Mouse (Mus musculus) intestine, postnatal 0 days (tissue): ENCODE measurements around the gene Agrp. TPM values are rescaled to one million over a fixed set of nuclear protein-coding genes. Genes with fewer than 3 reads are reported as not detected.

Source experiments
- ATAC-seq: fragments of 200-750 bp; cut with Nextera tagmentation; 2 replicates; pipeline ENCODE4 v1.8.0; 2017; ENCODE audit warnings: mild to moderate bottlenecking, moderate TSS enrichment, moderate library complexity
- H3K27ac ChIP-seq: fragments of 300-500 bp; sonication (generic); 2 replicates; pipeline ENCODE4 v1.5.1; 2014; ENCODE audit warnings: mild to moderate bottlenecking, low read depth, low read length, moderate library complexity
- H3K27me3 ChIP-seq: fragments of 300-500 bp; sonication (generic); replicated peaks from 2 replicates; pipeline ENCODE4 v1.6.1; 2014; ENCODE audit warnings: low read length, mixed read lengths; ENCODE audit not compliant: control insufficient read depth, insufficient read depth
- H3K36me3 ChIP-seq: fragments of 300-500 bp; sonication (generic); 2 replicates; pipeline ENCODE4 v1.6.1; 2014; ENCODE audit warnings: mild to moderate bottlenecking, moderate library complexity; ENCODE audit not compliant: control insufficient read depth, insufficient read depth
- H3K4me1 ChIP-seq: fragments of 300-500 bp; sonication (generic); replicated peaks from 2 replicates; pipeline ENCODE4 v1.6.1; 2014; ENCODE audit warnings: antibody characterized with exemption, low read length, mixed read lengths; ENCODE audit not compliant: control insufficient read depth, insufficient read depth
- H3K4me2 ChIP-seq: fragments of 300-500 bp; sonication (generic); replicated peaks from 2 replicates; pipeline ENCODE4 v1.6.1; 2014; ENCODE audit warnings: low read depth, mild to moderate bottlenecking, moderate library complexity
- H3K4me3 ChIP-seq: fragments of 300-500 bp; sonication (generic); 2 replicates; pipeline ENCODE4 v1.5.1; 2014; ENCODE audit warnings: low read depth, low read length
- H3K9ac ChIP-seq: fragments of 300-500 bp; sonication (generic); 2 replicates; pipeline ENCODE4 v1.6.1; 2014; ENCODE audit warnings: mild to moderate bottlenecking, low read depth, low read length
- H3K9me3 ChIP-seq: fragments of 300-500 bp; sonication (generic); 2 replicates; pipeline ENCODE4 v1.6.1; 2016; ENCODE audit warnings: mixed run types; ENCODE audit not compliant: control insufficient read depth
- CTCF ChIP-seq: sonication (generic); IDR thresholded peaks from 2 replicates; pipeline ENCODE4 v1.5.1; 2016; ENCODE audit warnings: low read depth, mild to moderate bottlenecking, control low read depth, antibody characterized with exemption, moderate library complexity
- WGBS: fragments of 180-500 bp; shearing (Covaris S2); extraction: QIAGEN DNeasy Blood & Tissue Kit; methylation state at CpG from one replicate; pipeline ENCODE4 v1.1.7; 2014; 5-methylcytosine and 5-hydroxymethylcytosine counted together
- polyA plus RNA-seq: library from polyadenylated mRNA; unstranded; fragments of >200 nt; fragmentation: Nextera tagmentation; extraction: Ambion mirVana; gene quantifications from 2 replicates; pipeline ENCODE4 v1.2.1, GENCODE M21; 2015

The Agrp gene
- polyA plus RNA-seq, 1 experiment from 2014 or later, result 0.43 TPM

GRCm38 (mm10) chr8:105636018-105636962 lies 903 bp downstream of the Agrp start, which contains the start of gene Ctcf:
Gene Ctcf, plus strand, starts transcription at chr8:105636568.
- peak within 1 kb of the TSS; percentile 100 for H3K27ac ChIP-seq
- peak; percentile 67 for TF ChIP-seq CTCF
- peak; percentile 93 for ATAC-seq
- H3K4me1 ChIP-seq, result no peaks in the 10 kb centered on the region
- H3K9ac ChIP-seq, result peak within 1 kb of the TSS; percentile 96
- peak within 1 kb of the TSS; percentile 95 for H3K4me2 ChIP-seq
- WGBS, result under 1% methylated on average over 81 of the region's 126 CpGs
- H3K27me3 ChIP-seq, result no peaks in the 10 kb centered on the region
- peak within 1 kb of the TSS; percentile 91 for H3K4me3 ChIP-seq
- no peaks in the 10 kb centered on the region for H3K36me3 ChIP-seq
- no peaks in the 10 kb centered on the region for H3K9me3 ChIP-seq

DNA sequence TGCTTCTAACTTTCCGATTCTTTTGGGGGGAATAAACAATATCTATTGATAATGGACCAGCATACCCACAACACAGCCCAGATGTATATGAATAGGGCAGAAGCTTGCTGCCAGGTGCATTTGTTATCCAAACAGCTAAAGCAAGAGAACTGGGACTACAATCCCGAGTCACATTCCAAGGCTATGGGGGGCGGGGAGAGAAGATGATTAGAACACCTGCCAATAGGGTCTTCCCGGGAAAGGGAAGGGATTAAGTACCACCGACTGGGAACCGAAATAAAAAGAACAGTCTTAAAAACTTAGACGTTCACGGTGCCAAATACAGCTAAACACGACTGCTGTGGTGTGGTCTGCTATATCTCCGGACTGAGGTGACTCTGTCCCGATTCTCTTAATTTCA lies 1.7 kb downstream of the Agrp start:
- 2% methylated on average over 11 of the region's 11 CpGs for WGBS
- Histone ChIP-seq H3K9me3 (no peaks in the 10 kb centered on the region), H3K27ac (peak overlapping the region; percentile 100; the same call in 1 of the 2 replicates), H3K9ac (peak overlapping the region; percentile 96; the same call in 1 of the 2 replicates), H3K36me3 (no peaks in the 10 kb centered on the region), H3K27me3 (no peaks in the 10 kb centered on the region), H3K4me1 (no peaks in the 10 kb centered on the region), H3K4me3 (peak overlapping the region; percentile 91), H3K4me2 (peak overlapping the region; percentile 95)
- TF ChIP-seq CTCF, result no peak
- no peak for ATAC-seq

DNA sequence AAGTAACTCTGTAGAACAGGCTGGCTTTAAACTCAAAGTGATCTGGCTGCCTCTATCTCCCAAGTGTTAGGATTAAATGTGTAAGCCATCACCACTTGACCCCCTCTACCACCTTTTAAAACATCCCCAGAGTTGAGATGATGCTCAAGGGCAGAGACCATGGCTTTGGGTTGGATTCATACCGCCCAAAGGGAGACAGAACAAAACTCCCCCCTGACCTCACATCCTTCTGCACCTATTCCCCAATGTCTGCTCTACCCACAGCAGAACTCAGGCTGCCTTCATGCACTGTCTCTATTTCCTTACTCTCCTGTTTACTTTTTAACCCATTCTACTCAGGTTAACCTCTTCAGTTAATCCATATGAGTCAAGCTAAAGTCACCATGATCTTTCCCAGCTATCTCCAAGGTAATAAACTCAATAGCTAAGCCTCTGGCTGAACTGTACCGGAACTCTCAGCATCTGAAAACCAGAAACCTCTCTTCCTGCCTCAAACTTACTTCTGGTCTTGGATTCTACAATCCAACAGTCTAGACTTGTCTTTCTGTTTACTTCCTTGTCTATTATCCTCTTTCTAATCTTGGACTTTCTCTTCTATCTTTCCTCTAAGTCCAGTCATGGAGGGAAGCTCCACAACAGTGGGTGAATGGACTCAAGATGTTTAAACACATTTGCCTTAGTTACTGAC lies 2.3 kb downstream of the Agrp start:
- peak overlapping the region; percentile 91; the same call in 1 of the 2 replicates for H3K4me3 ChIP-seq
- WGBS, result 53% methylated on average over 2 of the region's 2 CpGs
- H3K36me3 ChIP-seq, result no peaks in the 10 kb centered on the region
- peak overlapping the region; percentile 95 for H3K4me2 ChIP-seq
- H3K4me1 ChIP-seq, result no peaks in the 10 kb centered on the region
- no peak overlapping the region; the same call in 1 of the 2 replicates for H3K9ac ChIP-seq
- no peaks in the 10 kb centered on the region for H3K9me3 ChIP-seq
- TF ChIP-seq CTCF, result no peak
- H3K27me3 ChIP-seq, result no peaks in the 10 kb centered on the region
- no peak for ATAC-seq
- H3K27ac ChIP-seq, result no peak overlapping the region

- no peaks in the 10 kb centered on the region for H3K27me3 ChIP-seq
- H3K4me3 ChIP-seq, result no peak overlapping the region
- no peak overlapping the region for H3K27ac ChIP-seq
- no peaks in the 10 kb centered on the region for H3K36me3 ChIP-seq
- no peak for TF ChIP-seq CTCF
- no peak for ATAC-seq
- H3K4me1 ChIP-seq, result no peaks in the 10 kb centered on the region
- H3K9ac ChIP-seq, result no peak overlapping the region
- WGBS, result 83% methylated on average over 4 of the region's 4 CpGs
- no peaks in the 10 kb centered on the region for H3K9me3 ChIP-seq
- H3K4me2 ChIP-seq, result no peak overlapping the region
Measured at GRCm38 (mm10) chr8:105629337-105629736, 7.9 kb downstream of the Agrp start.

- no peak for ATAC-seq
- WGBS, result 78% methylated on average over 1 of the region's 1 CpGs
- TF ChIP-seq CTCF, result no peak
Measured at GRCm38 (mm10) chr8:105626086-105626485, 11.1 kb downstream of the Agrp start.

GRCm38 (mm10) chr8:105624831-105625230 lies 12.4 kb downstream of the Agrp start:
- Histone ChIP-seq H3K4me1 (no peaks in the 10 kb centered on the region), H3K4me2 (no peak overlapping the region), H3K9me3 (no peaks in the 10 kb centered on the region), H3K9ac (no peak overlapping the region), H3K27me3 (no peaks in the 10 kb centered on the region), H3K36me3 (peaks cover 19% of the 10 kb centered on the region), H3K27ac (no peak overlapping the region), H3K4me3 (no peak overlapping the region)
- WGBS, result 59% methylated on average over 1 of the region's 1 CpGs
- no peak for TF ChIP-seq CTCF
- no peak for ATAC-seq

More at GRCm38 (mm10) chr8:105626086-105626485, 11.1 kb downstream of the Agrp start:
- peaks cover 6% of the 10 kb centered on the region for H3K36me3 ChIP-seq
- H3K4me2 ChIP-seq, result no peak overlapping the region
- no peak overlapping the region for H3K9ac ChIP-seq
- H3K27ac ChIP-seq, result no peak overlapping the region
- no peaks in the 10 kb centered on the region for H3K27me3 ChIP-seq
- no peaks in the 10 kb centered on the region for H3K9me3 ChIP-seq
- H3K4me3 ChIP-seq, result no peak overlapping the region
- no peaks in the 10 kb centered on the region for H3K4me1 ChIP-seq
